Mouse (Mus musculus) mature B cell (primary cell): ENCODE results near the gene Mast4.

ENCODE experiments used
- in situ Hi-C: fragments of 300-500 bp; cut with MboI; formaldehyde crosslinking; loops from 2 replicates; pipeline ENCODE4 v1.14.3; 2019

The Mast4 gene

DNA sequence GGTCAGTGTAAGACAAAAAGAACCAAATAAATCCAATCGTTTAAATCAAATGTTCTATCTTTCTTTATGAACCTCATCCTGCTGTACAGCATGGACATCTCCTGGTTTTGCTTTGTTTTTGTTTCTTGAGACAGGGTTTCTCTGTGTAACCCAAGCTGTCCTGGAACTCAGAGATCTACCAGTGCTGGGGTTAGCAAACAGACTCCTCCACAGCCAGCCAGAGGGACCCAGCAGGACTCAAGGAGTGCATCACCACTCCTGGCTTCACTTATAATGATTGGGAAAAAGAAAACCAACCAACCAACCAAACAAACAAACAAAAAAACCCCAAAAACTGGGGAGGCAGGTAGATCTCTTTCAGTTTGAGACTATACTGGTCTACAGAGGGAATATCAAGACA lies 469.5 kb downstream of the Mast4 start:
- in situ Hi-C loops, result no loop called here

DNA sequence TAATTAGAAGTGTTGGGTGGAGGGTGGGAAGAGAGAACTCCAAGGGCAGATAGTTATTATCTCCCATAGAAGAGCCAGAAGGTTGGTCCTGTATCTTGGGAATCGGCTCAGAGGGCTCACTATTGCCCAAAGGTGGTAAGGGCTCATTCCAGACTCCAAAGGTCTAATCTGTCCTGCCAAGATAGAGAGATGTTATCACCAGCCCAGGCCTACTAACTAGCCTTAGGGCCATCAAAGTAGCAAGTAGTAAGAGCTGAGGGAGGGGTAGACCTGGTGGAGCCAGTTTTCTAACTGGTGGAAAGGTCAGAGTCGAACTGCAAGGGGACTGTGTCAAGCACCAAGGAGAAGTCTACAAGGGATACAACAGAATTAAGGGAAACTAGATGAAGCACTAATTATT lies 470.2 kb downstream of the Mast4 start:
- in situ Hi-C loops, result no loop called here

DNA sequence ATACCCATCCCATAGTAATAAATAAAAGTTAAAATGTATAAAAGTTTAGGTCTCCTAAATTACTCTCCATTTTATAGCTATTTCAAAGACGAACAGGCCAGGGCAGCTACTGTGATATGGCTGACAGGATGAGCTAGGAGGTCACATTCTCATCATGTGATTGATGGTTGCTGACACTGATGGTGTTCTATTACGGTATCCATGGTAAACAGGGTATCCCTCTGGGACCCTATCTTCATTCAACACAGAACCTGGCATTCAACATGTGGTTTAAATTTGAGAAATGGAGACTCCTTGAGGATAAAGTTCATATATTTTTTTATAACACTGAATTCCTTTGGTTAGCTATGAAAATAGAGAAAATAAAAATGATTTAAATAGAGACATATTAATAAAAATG lies 471.3 kb downstream of the Mast4 start:
- in situ Hi-C loops, result no loop called here

DNA sequence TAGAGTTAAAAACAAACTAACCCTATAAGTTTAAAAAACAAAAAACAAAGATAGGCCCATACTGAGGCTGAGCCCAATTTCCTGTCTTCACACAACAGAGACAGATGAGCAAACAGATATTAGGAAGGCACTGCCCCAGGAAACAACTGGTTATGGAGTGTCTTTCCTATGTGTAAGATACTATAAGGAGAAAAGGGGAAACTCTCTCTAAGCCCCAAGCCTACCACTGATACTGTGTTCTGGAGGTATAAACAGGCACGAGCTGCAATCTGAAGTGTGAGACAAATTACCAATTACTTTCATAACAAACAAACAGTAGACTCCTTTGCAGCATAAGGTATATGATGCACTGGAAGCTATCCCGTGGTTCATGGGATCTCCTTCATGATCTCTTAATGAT lies 471.9 kb downstream of the Mast4 start:
- in situ Hi-C loops, result no loop called here

DNA sequence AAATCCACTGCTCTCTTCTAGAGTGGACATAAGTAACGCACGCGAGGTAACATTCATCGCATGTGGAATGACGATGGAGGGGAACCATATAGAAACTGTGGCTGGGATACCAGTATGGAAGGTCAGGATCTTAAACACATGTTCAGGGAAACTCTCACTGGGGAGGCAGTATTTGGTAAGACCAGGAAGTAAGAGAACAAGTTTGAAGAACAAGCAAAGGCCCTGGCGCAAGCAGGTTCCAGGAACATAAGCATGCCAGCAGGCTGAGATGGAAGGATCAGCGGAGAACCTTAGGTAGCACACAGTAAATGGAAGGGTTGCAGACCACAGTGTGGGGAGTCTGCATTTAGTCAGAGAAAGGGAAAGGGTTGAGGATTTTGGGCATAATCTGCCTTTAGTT lies 473.6 kb downstream of the Mast4 start:
- in situ Hi-C loops, result no loop called here

DNA sequence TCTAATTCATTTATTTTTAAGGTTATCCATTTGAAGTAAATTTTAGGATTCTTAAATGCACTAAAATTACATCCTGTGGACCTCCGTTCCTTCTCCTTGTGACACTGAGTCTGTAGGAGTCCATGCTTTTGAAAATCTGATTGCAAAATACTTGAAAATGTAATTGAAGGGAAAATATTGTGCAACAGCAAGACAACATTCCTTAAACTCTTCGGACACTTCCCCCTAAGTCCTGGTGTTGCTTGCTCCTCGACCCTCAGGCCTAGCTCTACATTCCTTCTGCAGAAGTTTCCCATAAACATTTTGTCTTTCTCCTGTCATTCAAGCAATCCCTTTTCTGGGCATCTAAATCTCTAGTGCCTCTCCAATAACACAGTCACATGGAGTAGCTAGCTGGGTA lies 474.2 kb downstream of the Mast4 start:
- in situ Hi-C loops, result no loop called here

DNA sequence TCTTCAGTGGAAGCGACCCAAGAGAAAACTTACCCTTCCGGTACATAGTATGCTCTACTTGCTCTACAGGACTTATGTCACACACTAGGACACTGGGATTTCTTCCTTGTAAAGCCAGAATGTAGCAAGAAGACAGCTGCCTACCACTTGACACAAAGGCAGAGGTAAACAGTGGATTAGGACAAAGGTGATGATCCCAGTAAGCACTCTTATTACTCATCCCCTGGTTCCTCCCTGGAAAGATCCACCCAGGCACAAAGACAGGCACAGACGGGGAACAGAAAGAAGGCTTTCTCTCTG lies 476.8 kb downstream of the Mast4 start:
- in situ Hi-C loops, result no loop called here

DNA sequence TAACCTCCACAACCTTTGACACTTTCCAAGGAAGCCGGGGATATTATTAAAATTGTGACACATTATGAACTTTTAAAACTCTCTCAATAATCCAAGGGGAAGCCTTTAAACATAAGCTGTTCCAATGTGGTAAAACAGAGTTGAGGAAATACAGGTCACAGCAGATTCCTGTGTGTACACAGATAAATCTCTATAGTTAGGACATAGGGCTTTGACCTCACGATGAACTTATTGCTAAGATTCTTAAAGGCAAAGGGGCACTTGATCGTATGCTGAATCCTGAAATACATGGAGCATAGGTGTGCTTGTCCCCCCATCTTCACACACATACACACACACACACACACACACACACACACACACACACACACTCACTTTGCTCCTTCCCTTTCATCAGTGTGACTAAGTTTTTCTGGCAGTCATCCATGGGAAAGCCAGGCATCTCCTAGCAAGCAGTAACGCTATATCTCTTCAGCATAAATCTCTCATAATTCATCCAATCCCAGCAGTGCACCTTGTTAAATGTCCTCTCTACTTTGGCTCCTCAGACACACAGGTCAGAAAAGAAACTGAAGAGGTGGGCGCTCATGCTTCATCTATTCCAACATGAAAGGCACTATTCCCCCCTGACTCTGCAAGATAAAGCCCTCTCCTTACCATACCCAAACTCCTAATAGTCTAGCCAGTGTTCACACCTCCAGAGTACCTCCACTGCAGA lies 477.3 kb downstream of the Mast4 start:
- in situ Hi-C loops, result no loop called here

DNA sequence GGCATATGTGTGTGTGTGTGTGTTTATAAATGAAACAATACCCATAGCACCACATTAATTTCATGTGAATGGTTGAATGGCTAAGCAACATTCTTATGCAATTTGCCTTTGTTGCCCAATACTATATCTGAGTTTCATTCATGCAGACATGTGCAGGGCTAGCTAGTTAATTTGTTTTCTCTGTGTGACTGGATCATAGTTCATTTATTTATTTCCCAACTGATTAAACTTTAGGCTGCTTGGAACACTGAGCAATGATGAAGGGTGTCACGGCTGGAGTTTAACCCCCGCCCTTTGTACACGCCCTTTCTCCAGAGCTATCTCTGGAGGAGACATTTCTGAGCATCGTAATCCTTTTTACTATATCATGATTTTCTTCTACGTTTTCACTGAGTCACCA lies 481.4 kb downstream of the Mast4 start:
- in situ Hi-C loops, result no loop called here

DNA sequence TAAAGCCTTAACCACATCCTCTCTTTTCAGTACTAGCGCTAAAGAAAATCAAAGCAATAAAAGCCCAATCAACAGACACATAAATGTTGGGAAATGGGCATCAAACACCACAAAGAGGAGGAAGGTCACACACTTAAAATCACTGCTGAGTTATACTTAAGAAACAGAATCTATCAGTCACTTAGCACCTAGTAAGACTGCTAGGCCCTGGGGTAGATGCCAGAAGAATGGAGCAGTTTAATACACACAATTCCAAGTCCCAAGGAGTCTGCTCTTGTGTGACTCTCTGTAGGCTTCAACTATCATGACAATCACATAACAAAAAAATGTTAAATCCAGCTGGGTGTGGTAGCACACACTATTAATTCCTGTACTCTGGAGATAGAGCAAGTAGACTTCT lies 483.0 kb downstream of the Mast4 start:
- in situ Hi-C loops, result no loop called here

DNA sequence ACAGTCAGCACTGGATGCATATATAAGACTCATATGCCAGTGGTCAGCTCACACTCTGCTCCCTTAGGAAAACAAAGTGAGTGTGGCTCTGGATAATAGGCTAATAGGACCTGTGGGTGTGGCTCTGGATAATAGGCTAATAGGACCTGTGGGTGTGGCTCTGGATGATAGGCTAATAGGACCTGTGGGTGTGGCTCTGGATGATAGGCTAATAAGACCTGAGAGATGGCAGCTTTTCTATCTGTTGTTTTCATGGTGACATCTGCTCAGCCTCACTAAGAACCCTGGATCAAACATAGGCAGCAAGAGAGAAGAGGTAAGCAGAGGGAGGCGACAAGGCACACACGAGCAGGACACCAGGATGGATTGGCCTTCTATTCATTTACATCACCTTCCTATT lies 483.7 kb downstream of the Mast4 start:
- in situ Hi-C loops, result no loop called here

DNA sequence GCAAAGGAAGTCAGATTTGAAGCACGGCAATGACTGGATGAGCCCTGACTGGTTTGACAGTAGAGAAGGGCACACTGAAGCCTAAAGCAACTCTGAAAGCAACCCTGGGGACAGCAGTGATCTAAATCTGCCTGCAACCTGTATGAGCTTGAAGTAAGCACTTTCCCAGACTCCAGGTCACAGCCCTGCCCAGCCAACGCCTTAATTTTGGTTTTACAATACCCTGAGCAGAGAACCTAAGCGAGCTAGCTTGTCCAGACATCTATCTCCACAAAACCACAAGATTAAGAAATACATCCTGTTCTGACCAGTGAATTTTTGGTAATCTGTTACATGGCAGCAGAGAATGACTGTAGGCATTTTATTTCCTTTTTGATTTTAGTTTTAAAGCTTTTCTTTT lies 485.2 kb downstream of the Mast4 start:
- in situ Hi-C loops, result no loop called here

DNA sequence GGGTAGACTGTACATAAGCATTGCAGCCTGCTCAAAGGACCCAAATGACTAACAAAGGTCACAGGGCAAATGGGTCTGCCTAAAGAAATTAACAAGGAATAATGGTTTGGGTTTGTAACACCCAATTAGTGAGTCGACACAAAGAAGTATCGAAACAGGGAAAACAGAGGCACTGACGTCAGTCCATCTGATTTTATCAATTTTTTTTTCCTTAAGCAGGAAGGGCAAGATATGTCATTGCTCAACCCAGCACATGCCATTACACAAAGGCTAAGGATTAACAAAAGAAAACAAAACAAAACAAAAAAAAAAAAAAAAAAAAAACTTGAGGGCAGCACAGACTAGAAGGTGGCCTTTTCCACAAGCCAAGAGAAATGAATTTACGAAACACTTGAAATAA lies 487.8 kb downstream of the Mast4 start:
- in situ Hi-C loops, result no loop called here

DNA sequence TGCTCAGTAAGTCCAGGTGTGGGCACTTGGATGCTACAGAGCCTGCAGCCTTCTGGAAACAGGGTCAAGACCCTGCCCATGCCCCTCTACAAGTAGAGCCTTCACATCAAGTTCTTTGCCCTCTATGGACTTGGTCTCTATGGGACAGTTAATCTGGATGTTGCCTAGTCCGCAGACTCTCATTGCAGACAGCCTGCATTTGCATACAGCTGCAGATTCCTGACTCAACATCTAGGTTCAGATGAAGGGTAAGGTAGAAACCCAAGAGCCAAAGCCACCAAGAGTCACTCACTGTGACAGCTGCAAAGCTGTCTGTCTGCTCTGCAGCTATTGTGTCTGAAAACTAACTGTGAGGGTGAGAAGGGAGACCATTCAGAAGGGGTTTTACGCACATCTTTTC lies 491.6 kb downstream of the Mast4 start:
- in situ Hi-C loops, result no loop called here

DNA sequence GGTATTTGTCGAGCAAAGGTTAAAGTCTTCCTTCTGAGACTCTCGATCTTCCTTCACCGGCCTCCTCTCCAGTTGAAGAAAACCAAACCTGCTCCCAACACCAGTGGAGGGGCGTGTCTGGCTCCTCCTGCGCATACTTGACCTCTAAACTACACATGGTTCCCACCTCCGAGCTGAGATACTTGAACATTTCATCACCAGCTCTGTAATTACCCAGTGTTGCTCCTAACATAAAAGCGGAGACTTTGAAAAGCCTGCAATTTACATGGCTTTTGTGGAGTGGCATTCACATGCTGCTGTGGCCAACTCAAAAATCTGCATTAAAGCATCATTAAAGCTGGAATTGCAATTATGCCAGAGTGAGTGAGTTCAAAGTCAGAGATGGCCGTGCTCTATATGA lies 492.1 kb downstream of the Mast4 start:
- in situ Hi-C loops, result no loop called here

DNA sequence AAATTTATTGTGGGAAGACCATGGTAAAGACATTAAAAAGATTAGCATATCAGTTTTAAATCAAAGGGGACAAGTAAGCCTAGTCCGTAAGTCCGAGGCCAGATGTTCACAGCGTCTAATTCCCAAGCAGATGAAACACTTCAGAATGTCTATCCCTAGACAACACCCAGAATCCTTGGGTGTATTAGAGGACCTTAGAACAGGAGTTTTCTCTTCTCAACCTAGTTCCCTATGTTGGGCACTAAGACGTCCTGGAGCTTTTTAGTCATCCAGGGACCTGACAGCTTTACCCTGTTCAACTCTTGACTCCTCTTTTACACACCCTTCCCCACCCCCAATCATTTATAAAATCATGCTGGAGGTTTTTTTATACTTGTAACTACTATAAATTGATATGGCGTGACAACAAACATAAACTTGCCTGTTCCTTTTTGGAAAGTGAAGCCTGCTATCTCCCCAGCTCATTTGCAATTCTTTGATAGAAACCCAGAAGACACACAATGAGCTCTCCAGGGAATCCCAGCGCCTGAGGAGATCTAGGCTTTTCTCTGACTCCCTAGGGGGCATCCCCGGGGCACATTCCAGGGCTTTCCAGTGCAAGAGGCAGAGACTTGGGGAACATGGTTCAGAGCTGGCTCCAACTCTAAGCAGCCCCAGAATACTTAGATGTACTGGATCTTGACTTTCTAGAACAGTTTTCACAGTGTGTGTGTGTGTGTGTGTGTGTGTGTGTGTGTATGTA lies 494.4 kb downstream of the Mast4 start:
- in situ Hi-C loops, result no loop called here

DNA sequence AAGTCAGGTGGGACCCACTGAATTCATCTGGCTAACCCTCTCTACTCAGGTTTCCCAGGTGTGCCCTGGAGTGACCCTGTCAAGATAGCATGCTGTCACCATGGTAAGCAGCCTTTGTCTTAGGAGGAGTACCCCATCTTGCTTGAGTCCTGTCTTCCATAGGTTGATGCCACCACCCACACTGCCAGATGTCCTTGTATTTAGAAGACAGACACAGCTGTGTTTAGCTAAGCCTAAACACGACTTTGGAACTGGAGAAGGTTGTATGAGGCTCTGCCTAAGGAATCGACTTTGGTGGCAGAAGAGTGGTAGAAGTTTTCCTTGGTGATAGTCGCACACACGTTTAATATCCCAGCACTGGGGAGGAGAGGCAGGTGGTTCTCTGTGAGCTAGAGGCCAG lies 496.9 kb downstream of the Mast4 start:
- in situ Hi-C loops, result no loop called here

DNA sequence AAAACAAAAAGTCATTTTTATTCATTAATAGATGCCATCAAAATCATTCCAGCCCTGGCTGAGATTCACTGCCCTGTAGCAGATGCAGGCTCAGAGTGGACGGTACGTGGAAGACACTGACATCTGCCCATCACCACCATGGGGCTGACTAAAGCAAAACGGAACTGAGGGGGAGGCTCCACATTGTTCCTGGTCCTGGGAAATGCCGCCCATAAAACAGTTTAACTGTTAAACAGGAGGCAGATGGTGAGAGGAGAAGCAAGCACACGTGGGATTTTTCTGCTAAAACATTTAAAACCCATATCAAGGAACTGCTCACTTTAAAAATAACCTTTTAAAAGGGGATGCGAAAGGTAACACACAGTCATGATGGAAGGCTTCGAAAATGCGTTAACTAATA lies 499.0 kb downstream of the Mast4 start:
- in situ Hi-C loops, result no loop called here

DNA sequence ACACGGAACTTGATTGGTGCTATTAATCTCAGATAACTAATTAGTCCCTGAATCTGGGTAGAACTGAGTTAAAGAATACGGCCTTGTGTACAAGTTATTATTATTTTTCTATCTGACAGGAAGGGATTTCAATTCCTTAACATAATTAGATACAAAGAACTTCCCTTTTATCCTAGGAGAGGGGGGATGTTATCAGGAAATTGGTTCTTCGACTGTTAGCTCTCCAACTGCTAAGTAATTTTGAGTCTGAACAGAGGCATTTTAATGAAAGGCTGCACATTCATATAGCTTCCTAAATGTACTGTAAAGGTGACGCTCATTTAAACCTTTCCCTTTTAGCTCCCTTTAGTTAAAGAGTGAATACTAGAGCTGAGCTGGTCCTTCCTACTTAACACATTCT lies 516.0 kb downstream of the Mast4 start:
- in situ Hi-C loops, result loop anchor here (25.0 kb wide), 1 partner anchor 294 kb away; no protein-coding TSS in a partner anchor

DNA sequence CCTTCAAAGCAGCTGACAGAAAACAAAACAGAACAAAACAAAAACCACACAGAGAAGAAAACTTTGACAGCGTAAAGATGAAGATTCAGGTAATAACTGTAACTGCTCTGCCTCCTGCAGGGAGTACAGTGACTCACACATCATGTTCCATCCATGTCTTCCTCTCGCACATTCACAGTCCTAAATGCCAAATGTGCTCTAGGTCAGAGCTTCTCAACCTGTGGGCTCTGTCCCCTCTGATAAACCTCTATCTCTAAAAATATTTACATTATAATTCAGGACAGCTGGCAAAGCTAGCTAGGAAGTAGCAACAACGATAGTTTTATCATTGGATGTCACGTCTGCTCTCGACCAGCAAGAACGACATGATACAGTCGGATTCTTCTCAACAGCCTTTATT lies 517.6 kb downstream of the Mast4 start:
- in situ Hi-C loops, result loop anchor here (25.0 kb wide), 1 partner anchor 296 kb away; no protein-coding TSS in a partner anchor

DNA sequence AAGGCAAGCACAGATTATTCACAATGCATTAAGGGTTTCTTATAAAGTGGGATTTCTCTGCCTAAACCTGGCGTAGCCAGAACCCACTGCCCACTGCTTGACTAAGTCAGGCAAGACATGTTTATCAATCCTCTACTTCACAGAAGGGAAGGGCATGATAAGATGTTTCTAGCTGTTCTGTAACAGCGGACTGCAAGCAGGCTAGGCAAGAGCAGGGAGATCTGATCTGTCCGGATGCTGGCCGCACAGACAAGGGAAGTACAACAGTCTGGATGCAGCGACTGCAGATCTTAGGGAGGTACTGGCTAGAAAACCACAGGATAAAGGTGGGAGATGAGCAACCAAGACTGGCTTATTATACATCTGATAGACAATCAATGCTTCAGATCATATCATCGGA lies 519.1 kb downstream of the Mast4 start:
- in situ Hi-C loops, result loop anchor here (25.0 kb wide), 1 partner anchor 297 kb away; no protein-coding TSS in a partner anchor

DNA sequence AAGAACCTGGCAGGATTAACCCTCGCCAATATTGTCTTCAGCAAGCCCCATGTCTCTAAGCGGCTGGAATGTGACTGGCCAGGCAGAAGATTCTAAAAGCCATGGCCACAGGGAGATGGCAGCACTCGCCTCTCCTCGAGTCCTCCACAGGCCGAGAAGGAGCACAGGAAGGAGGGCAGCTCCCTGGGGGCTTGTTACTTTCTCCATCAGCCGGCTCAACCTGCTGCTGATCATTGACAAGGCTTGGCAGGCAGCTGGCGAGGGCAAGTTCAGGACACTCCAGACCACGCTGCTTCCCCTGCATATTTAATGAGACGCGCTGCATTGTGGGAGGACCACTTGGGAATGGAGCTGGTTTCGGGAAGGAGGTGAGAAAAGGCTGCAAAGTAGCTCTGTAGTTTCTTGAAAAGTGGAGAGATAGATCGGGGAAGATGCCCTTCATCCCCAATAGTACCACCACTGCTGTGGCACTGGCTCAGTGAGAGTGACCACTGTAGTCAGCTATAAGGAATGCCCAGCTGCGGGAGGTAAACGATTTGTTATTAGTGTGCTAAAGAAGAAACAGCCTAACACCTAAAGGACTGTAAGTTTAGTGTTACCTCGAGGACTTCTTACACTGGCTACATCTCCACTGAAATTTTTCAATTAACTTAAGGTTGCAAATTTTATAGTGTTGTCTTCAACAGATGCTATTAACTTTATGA lies 523.0 kb downstream of the Mast4 start:
- in situ Hi-C loops, result loop anchor here (25.0 kb wide), 1 partner anchor 301 kb away; no protein-coding TSS in a partner anchor

DNA sequence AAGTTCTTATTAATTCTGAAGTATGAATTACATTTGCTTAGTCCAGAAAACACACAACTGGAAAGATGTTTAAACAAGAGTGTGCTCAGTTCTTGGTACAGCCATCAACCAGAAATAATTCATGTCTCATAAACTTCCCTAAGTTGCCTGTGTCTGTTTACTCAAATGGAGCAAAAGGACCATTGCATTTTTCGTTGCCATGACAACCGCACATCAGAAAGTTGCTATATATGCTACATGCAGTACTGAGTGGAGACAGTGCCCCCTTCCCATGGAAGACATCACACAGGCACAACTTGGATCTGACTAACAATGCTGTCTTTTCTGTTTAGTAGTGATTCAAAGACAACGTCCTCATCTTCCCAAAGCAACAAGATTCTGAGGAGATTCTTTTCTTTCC lies 527.6 kb downstream of the Mast4 start:
- in situ Hi-C loops, result loop anchor here (25.0 kb wide), 1 partner anchor 306 kb away; no protein-coding TSS in a partner anchor
